Mouse (Mus musculus) yolk sac, embryonic 10.5 days (tissue): Measurements from ENCODE around the gene Psmb3.

Experiments
- DNase-seq: peaks from one replicate; pipeline ENCODE4 v3.0.0-alpha.2; 2017; ENCODE audit warnings: low spot score

Psmb3 gene

GRCm38 (mm10) chr11:97668160-97668559 lies 35.0 kb upstream of the Psmb3 start:
- DNase-seq: no peak

DNA sequence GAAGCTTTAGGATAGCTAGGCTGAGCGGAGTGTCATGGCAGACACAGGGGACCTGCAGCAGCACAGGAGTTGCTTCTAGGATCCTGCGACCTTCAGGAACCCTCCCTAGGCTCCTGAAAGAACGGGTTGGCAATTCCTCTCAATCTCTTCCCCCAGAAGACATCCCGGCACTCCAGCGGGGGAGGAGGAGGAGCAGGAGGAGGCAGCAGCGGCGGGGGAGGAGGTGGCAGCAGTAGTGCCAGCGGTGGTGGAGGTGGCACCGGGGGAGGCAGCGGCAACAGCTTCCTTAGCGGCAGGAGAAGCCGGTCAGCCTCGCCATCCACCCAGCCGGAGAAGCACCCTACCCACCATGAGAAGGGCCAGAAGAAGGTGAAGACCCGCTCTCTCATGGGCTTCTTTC lies 33.9 kb upstream of the Psmb3 start:
- DNase-seq: no peak

DNA sequence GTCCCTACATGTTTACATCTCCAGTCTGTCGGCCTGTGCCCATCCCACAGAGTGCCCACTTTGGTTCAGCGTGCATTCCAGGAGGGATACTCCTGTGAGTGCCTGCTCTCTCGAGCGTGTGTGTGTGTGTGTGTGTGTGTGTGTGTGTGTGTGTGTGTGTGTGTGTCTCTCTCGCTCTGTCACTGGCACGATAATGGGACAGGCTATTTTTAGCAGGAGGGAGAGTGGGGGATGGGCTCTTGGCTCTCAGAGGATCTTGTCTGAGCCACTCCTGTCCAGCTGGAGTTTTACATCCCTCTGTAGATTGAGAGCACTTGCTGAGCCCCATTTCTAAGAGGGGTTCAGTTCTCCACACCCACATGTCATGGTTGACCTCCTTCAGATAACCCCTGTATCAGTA lies 33.4 kb upstream of the Psmb3 start:
- no peak for DNase-seq

DNA sequence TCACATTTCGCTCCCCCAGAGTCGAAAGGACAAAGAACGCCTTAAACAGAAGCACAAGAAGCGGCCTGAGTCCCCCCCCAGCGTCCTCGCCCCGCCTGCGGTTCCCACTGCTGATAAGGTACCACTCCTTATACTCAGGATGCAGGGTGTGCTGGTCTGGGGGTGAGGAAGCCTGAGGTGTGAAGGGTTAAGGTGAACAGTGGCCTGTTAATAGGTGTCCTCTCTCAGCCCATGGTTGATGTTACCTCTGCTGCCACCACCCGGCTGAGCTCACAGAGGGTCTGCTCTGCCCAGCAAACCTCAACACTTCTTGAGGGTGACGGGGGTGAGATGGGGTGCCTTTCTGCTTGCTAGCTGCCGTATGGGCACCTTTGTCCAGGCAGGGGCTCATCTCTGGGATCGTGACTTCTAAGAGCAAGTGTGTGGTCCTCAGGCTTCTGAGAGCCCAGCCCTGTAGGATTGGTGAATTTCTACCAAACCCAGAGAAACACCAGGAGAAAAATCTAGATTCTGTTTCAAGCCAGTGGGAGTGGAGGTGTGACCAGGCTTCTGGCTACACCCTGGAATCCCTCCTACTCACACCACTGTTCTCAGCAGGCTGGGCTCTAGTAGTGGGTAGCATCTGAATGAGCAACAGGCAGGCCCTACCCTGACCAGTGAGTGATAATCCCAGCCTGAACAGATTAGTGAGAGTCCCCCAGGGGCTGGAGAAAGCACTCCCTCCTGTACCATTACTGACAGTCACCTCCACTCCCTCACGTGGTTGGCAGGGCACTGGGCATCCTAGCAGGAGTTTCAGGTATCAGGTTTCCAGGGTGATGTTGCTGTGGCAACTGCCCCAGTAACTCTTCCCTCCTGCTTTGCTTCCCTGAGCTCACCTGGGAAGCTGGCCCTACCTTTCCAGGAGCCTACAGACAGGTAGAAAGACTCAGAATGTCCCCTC lies 32.7 kb upstream of the Psmb3 start:
- DNase-seq: no peak

- no peak for DNase-seq
Measured at GRCm38 (mm10) chr11:97671177-97671527, 32.0 kb upstream of the Psmb3 start.

DNA sequence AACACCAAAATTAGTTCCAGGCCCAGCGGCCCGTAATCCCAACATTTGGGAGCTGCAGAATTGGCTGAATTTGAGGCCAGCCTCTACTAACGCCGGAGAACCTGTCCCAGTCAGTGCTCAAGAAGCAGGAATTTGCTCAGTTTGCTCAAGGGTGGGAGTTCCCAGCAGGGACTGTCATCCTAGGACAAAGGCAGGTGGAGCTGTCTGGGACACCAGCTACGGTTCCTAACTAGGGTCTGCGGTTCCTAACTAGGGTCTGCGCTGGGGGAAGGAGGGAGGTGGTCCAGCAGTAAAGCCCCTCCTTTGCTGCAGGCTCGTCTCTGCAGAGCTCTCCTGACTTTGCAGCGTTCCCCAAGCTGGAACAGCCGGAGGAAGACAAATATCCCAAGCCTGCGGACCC lies 30.1 kb upstream of the Psmb3 start:
- DNase-seq: no peak

DNA sequence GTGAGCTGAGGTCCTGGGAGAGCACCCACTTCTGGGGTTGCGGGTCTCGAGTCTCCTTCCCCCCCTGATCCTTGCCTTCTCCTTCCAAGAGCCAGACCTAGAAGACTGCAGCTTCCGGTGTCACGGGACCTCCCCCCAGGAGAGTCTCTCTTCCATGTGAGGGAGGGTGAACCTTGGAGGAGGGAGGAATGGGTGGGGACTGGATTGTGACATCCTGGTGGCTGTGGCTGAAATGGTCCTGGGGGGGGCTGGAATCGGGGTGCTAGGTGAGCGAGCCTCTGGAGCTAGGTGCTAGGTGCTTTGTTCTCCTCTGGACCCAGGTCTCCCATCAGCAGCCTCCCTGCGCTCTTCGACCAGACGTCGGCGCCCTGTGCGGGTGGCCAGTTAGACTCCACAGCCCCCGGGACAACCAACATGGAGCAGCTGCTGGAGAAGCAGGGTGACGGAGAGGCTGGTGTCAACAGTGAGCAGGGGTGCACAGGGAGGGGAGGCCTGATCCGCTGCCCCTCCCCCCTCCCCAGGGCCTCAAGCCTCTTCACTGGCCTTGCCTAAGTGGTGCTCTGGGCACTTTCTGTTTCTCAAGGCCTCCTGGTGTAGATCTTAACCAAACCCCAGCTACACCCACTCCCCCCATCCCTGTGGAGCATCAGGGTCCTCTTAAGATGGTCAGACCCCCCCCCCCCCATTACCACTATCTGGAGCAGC lies 27.0 kb upstream of the Psmb3 start:
- DNase-seq: no peak

DNA sequence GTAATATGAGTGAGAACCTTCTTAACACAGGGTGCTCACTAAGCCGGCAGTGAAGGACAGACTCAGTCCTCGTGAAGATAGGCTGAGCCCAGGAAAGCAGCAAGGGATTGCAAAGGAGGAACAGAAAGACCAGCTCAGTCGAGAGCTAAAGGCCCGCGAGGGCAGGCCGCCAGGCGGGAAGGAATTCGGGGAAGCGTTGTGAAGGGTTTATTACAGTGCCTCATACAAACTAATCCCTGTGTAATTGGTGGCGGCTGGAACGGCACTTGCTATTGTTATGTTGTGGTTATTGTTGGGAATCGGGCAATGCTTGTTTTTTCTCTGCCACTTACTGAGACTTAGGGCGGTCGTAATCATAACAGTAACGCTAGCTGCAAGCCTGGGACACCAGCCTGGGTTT lies 25.8 kb upstream of the Psmb3 start:
- DNase-seq: no peak

GRCm38 (mm10) chr11:97677842-97678241 lies 25.4 kb upstream of the Psmb3 start:
- DNase-seq: no peak

GRCm38 (mm10) chr11:97678301-97678700 lies 24.9 kb upstream of the Psmb3 start:
- no peak for DNase-seq

DNA sequence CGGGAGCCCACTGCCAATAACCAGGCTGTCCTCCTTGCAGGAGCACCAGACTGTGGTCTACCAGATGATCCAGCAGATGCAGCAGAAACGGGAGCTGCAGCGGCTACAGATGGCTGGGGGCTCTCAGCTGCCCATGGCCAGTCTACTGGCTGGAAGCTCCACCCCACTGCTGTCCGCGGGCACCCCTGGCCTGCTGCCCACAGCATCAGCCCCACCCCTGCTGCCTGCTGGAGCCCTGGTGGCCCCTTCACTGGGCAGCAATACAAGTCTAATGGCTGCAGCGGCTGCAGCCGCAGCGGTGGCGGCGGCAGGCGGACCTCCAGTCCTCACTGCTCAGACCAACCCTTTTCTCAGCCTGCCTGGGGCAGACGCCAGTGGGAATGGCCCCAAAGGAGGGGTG lies 22.8 kb upstream of the Psmb3 start:
- no peak for DNase-seq

GRCm38 (mm10) chr11:97682504-97683055 lies 20.6 kb upstream of the Psmb3 start:
- no peak for DNase-seq

- DNase-seq: no peak
Measured at GRCm38 (mm10) chr11:97684063-97684680, 19.0 kb upstream of the Psmb3 start.

DNA sequence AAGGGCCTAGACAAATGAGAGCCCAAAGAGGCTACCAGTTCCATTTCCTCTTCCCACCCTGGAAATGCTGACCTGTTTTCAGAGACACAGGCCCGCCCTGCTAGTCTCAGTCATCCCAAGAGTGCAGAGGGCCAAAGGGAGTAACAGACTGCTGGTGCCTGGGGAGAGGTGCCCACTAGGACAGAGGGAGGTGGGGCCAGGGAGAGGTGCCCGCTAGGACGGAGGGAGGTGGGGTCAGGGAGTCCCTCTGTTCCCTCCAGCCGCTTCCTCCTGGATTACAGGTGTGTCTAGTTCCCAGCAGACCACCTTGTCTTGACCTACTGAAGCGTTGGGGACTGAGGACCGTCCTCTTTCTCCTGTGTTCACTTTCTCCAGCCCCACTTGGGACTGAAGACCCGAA lies 18.4 kb upstream of the Psmb3 start:
- no peak for DNase-seq

GRCm38 (mm10) chr11:97685613-97686321 lies 17.4 kb upstream of the Psmb3 start, which contains the start of gene Cisd3:
TSS of gene Cisd3 (plus strand) at chr11:97685826.
- peak; percentile 93 for DNase-seq

GRCm38 (mm10) chr11:97686322-97686908 lies 16.8 kb upstream of the Psmb3 start:
- DNase-seq: no peak

DNA sequence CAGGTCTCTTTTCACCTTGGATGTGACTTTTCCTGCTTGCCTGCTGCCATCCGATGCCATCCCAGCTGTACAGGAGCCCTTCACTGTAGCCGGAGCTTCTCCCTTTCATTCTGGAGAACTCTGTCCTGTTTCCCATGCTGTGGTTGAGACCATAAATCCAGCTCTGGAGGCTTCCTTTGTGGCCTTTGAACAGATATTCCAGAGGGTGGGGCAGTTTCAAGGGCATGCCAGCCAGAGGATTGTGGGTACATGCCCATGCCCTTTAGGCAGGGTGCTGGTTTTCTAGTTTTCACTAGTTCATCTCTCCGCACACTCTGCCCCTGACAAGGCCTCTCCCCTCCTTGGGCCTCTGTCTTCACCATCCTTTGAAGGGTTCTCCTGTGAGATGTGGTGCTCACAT lies 16.1 kb upstream of the Psmb3 start:
- DNase-seq: no peak

- DNase-seq: peak; percentile 36
Measured at GRCm38 (mm10) chr11:97689861-97690260, 13.3 kb upstream of the Psmb3 start.

DNA sequence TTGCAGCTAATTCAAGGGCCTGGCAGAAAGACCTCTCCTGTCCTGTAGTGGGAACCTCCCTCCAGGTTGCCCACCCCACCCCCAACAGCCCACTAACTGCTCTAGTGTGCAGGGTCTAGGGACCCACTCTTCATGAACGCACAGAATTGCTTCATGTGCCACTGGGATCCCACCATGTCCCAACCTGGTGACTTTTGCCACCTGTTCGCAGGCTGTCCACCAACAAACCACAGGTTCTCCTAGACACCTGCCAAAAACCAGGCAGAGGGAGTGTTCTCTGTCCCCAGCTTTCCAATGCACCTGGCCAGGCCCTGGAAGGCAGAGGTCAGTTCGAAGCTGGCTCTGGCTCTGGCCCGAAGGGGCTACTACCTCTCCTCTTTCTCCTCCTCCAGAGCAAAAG lies 8.8 kb upstream of the Psmb3 start:
- no peak for DNase-seq

DNA sequence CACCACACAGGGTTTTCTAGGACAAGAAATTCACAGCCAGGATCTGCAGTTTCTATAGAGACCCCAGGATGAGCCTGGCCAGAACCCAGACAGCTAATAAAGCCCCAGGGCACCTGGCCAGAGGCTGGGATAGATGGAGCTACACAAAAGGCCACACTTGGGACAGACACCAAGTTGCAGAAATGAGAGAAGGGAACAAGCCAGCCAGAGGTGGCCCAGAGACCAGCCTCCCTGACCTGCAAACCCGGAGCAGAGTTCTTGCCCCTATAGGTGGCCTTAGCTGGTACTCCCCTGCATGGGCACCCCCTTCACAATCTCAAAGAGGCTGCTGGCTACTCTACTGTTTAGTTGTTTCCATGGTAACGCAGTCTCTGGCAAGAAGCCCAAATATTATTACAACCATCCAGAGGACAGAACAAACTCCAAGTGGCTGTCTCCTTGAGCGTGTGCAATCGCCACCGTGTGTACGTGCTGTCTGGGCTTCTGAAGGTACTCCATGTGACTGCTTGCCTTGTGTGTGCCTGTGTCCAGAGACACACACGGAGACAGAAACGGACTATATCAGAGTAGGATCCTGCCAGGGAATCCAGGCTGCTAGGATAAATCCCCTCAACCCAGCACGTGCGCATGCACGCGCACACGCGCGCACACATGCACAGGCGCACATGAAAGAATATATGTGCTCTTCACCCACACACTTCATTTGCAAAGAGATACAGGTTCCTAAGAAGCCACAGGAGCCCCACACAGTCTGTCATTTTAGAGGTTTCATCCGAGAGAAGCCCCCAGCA lies 8.1 kb upstream of the Psmb3 start:
- DNase-seq: peak; percentile 27
